Mouse (Mus musculus): ENCODE measurements around the gene Cdk13. TPM values are rescaled to one million over a fixed set of nuclear protein-coding genes. Genes with fewer than 3 reads are reported as not detected.

Cdk13 gene
- 10.3 and 11.4 TPM in 2 replicates for polyA plus RNA-seq (2012; rRNA removed)

GRCm38 (mm10) chr13:17804909-17805613 lies at the start of gene Cdk13:
TSS of gene Cdk13 (minus strand) at chr13:17805097.

GRCm38 (mm10) chr13:17694911-17695699 lies 109.8 kb downstream of the Cdk13 start, which contains the start of the genes Mplkip and Sugct:
TSS of gene Mplkip (plus strand) at chr13:17695192.
TSS of gene Sugct (minus strand) at chr13:17695553.

Other genes starting within 250 kb of the Cdk13 start
- 8.1 and 8.4 TPM in 2 replicates for gene Mplkip, start 109.9 kb downstream of the Cdk13 start, polyA plus RNA-seq (2012; rRNA removed)
- gene Sugct, start 109.5 kb downstream of the Cdk13 start, polyA plus RNA-seq (2012; rRNA removed): 2.9 and 3.7 TPM in 2 replicates
- gene Rala, start 139.1 kb upstream of the Cdk13 start, polyA plus RNA-seq (2012; rRNA removed): 10.2 and 10.9 TPM in 2 replicates
- gene Yae1d1, start 188.3 kb upstream of the Cdk13 start, polyA plus RNA-seq (2012; rRNA removed): 11.5 and 12.4 TPM in 2 replicates